Mouse (Mus musculus): ENCODE measurements at regions not wholly inside any gene's neighbourhood (a gene's known extent, or its start where the extent isn't known, plus 50 kb on each side); places are given as distances from the start of the nearest gene placed in this dataset.

DNA sequence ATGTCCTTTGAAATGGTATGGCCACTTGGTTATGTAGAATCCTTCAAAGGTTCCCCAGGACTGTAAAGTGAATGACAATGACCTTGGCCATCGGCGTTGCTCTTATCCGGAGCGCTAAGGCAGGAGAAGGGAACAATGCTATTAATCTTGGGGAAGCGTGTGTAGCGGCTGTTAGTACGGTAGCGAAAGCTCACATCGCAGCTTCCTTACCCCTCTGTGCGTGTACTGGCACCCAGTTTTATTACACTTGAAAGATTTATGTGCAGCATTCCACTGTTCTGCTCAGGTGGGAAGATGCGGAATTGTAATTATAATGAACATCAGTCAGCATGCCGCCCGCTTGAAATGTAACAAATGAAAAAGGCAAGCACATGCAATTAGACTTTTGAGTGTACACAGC, 406.2 kb downstream of the Rapgef2 start:
- no peaks in the 10 kb centered on the region for H3K4me1 ChIP-seq (ENCODE audit: control insufficient read depth, insufficient read depth, low read length)
- no peak for TF ChIP-seq CTCF (IDR thresholded peaks at IDR 0.05; ENCODE audit: extremely low read depth, insufficient read depth, low read length)
- no peak for TF ChIP-seq POLR2A (IDR thresholded peaks at IDR 0.05; ENCODE audit: extremely low read depth, insufficient read depth, low read length)
- no peak overlapping the region for H3K4me3 ChIP-seq (ENCODE audit: insufficient read depth, low read length)
- H3K27ac ChIP-seq (ENCODE audit: insufficient read depth, low read length), result no peak overlapping the region

DNA sequence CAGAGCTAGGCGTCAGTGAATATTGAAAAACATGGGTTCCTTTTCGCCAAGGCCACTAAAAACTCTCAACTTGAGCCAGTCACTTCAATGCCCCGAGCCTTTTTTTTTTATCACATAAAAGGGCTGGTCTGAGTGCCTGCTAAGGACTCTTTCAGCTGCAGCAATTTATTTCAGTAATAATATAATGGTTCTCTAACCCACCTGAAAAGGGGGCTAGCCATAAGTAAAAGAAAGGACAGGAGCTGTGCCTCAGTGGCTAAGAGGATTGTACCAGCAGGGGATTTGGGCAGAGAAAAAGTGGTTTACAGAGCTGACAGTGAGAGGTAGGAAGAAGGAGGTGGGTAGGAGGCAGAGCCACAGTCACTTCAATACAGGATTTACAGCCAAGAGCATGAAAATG, 409.0 kb downstream of the Rapgef2 start:
- H3K27ac ChIP-seq (ENCODE audit: insufficient read depth, low read length), result no peak overlapping the region
- TF ChIP-seq CTCF (IDR thresholded peaks at IDR 0.05; ENCODE audit: extremely low read depth, insufficient read depth, low read length) (no peak), POLR2A (IDR thresholded peaks at IDR 0.05; ENCODE audit: extremely low read depth, insufficient read depth, low read length) (no peak)
- no peaks in the 10 kb centered on the region for H3K4me1 ChIP-seq (ENCODE audit: control insufficient read depth, insufficient read depth, low read length)
- H3K4me3 ChIP-seq (ENCODE audit: insufficient read depth, low read length), result no peak overlapping the region

DNA sequence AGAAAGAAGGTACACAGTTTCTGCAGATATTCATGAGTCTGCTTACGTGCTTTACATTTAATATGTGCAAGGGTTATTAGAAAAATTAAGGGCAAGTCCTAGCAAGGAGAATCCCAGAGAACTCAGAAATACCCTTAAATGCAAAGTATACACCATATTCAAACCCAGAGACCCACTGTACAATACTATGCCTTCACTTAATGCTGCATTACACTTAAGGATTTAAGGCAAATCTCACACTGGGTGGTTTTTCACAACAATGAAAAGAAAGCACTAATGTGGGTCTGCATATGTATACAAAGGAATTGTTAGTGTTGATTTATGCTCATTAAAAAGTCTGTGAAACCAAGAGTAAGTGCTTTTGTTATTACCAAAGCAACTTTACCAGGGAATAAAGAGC, 419.4 kb downstream of the Rapgef2 start:
- TF ChIP-seq POLR2A (IDR thresholded peaks at IDR 0.05; ENCODE audit: extremely low read depth, insufficient read depth, low read length), result no peak
- no peak for TF ChIP-seq CTCF (IDR thresholded peaks at IDR 0.05; ENCODE audit: extremely low read depth, insufficient read depth, low read length)
- H3K27ac ChIP-seq (ENCODE audit: insufficient read depth, low read length), result no peak overlapping the region
- H3K4me3 ChIP-seq (ENCODE audit: insufficient read depth, low read length), result no peak overlapping the region
- no peaks in the 10 kb centered on the region for H3K4me1 ChIP-seq (ENCODE audit: control insufficient read depth, insufficient read depth, low read length)

DNA sequence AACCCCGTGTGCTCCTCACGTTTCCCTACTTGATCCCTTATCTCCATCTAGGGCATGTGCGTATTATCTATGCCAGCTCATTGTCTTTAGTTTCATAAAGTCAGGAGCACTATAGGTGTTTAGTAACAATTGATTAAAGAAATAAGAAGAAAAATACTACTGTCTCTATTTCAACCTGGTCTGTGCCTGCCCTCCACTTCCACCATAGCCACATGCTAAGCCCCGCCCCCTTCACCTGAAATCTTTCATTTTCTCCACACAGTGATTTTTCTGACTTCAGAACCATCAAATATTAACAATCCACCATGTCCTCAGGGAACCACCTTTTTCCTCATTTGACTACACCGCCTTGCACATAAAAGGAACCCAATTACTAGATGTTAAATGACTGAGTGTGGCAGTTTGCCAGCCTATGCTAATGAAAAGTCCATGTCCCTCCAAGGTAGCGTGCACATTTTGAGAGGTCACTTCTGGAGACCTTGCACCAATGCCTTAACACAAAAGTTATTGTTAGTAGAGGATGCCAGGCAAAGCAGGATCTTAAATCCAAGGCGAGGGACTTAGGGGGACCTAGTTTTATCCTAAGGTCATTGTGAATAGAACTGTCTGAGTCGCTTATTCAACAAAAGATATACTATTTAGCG, 420.1 kb downstream of the Rapgef2 start:
- Histone ChIP-seq H3K27ac (ENCODE audit: insufficient read depth, low read length) (no peak overlapping the region), H3K4me1 (ENCODE audit: control insufficient read depth, insufficient read depth, low read length) (no peaks in the 10 kb centered on the region), H3K4me3 (ENCODE audit: insufficient read depth, low read length) (no peak overlapping the region)
- TF ChIP-seq POLR2A (IDR thresholded peaks at IDR 0.05; ENCODE audit: extremely low read depth, insufficient read depth, low read length) (no peak), CTCF (IDR thresholded peaks at IDR 0.05; ENCODE audit: extremely low read depth, insufficient read depth, low read length) (no peak)

DNA sequence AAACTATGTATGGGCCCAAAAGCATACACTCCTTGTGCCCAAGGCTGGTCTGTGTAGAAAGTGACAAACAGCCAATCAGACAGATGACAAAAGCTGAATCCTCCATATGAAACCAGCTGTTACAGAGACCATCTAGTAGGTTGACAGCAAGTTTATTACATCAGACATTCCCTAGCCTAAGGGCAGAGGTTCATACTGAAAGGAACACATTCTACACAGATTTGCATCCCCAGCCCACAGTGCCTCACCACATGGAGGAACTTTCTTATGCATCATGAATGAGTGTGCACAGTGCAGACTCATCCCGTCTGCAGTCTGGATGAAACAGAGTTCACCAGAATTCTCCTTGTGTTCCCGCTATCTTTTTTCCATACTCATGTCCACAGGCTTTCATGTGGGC, 423.3 kb downstream of the Rapgef2 start:
- H3K4me1 ChIP-seq (ENCODE audit: control insufficient read depth, insufficient read depth, low read length), result no peaks in the 10 kb centered on the region
- H3K27ac ChIP-seq (ENCODE audit: insufficient read depth, low read length), result no peak overlapping the region
- no peak for TF ChIP-seq POLR2A (IDR thresholded peaks at IDR 0.05; ENCODE audit: extremely low read depth, insufficient read depth, low read length)
- TF ChIP-seq CTCF (IDR thresholded peaks at IDR 0.05; ENCODE audit: extremely low read depth, insufficient read depth, low read length), result no peak
- no peak overlapping the region for H3K4me3 ChIP-seq (ENCODE audit: insufficient read depth, low read length)

DNA sequence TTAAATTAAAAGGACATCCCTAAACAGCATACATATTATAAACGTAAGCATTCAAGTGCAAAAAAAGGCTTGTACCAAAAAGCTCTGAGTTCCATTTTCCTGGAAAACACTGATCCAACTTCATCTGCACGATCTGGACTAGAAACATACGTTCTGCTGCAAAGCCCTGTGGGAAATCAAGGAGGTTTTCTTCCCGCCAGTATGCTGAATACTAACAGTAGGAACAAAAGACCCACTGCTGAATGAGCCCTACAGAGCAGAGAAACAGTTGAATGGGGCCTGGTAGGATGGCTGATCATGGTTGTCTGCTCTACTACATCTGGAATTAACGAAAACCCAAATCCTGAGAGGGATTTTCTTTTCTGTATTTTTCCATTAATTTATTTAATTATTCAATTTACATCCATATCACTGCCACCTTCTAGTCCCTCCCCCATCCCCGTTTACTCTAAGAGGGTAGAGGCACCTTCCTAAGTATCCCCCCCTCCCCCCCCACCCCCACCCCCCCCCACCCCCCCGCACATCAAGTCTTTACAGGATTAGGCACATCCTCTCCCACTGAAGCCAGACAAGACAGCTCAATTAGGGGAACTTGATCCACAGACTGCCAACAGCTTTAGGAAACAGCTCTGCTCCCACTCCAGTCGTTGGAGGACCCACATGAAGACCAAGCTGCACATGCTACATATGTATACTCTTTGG, 439.5 kb downstream of the Rapgef2 start:
- no peak for TF ChIP-seq POLR2A (IDR thresholded peaks at IDR 0.05; ENCODE audit: extremely low read depth, insufficient read depth, low read length)
- TF ChIP-seq CTCF (IDR thresholded peaks at IDR 0.05; ENCODE audit: extremely low read depth, insufficient read depth, low read length), result no peak
- H3K4me3 ChIP-seq (ENCODE audit: insufficient read depth, low read length), result no peak overlapping the region
- no peak overlapping the region for H3K27ac ChIP-seq (ENCODE audit: insufficient read depth, low read length)
- no peaks in the 10 kb centered on the region for H3K4me1 ChIP-seq (ENCODE audit: control insufficient read depth, insufficient read depth, low read length)

DNA sequence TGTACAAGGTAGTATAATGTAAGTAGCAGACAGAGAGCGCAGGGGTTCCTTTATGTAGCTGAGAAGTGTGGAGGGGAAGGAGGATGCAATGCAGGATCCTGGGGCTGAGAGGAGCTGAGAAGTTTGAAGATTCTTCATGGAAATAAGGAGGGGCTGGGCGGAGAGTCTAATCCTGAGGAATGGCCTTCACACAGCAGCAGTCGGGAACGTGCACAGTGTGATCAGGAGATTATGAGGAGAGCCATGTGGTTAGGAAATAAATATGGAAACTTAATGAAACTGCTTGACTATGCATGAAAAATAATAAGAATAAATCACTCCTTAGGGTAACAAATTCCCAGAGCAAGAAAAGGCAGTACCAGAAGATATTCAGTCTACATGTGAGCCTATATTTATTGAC, 445.1 kb downstream of the Rapgef2 start:
- Histone ChIP-seq H3K4me3 (ENCODE audit: insufficient read depth, low read length) (no peak overlapping the region), H3K4me1 (ENCODE audit: control insufficient read depth, insufficient read depth, low read length) (no peaks in the 10 kb centered on the region)
- TF ChIP-seq CTCF (IDR thresholded peaks at IDR 0.05; ENCODE audit: extremely low read depth, insufficient read depth, low read length), result no peak

DNA sequence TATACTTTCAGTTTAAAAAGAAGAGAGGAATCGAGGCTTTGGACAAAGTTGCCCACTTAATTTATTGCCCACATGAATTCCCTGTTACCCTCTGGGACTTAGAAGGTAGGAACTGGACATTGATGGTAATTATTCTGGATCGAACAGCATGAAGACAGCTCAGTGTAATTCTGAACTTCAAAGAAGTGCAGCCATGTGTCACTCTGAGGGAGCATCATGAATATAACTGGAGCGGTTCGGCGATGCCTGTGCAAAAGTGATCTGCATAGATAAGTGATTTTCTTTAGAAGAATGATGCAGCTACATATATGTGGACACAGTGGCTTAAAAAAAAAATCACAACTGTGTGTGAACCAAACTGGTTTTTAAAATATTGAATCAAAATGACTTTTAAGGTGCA, 449.5 kb downstream of the Rapgef2 start:
- no peak overlapping the region for H3K4me3 ChIP-seq (ENCODE audit: insufficient read depth, low read length)
- H3K4me1 ChIP-seq (ENCODE audit: control insufficient read depth, insufficient read depth, low read length), result no peaks in the 10 kb centered on the region
- H3K27ac ChIP-seq (ENCODE audit: insufficient read depth, low read length), result no peak overlapping the region
- TF ChIP-seq POLR2A (IDR thresholded peaks at IDR 0.05; ENCODE audit: extremely low read depth, insufficient read depth, low read length), result no peak
- TF ChIP-seq CTCF (IDR thresholded peaks at IDR 0.05; ENCODE audit: extremely low read depth, insufficient read depth, low read length), result no peak

More for the DNA sequence above, 445.1 kb downstream of the Rapgef2 start:
- no peak overlapping the region for H3K27ac ChIP-seq (ENCODE audit: insufficient read depth, low read length)

DNA sequence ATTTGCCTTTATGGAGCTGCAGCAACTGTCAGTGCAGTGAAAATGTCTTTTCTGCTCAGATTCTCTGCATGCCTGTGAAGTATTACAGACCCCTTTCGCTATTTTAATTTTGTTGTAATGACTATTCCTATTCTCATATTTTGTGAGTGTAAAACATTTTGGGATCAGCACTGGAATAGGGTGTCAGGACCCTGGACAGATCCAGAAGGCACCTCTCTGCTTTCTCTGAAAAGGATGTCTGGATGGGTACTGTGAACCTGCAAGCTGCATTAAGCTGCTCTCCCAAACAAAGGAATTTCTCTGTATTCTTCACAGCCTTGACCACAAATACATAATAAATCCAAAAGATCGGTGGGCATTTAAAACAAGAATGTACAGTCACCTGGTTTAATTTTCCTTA, 460.8 kb downstream of the Rapgef2 start:
- Histone ChIP-seq H3K4me3 (ENCODE audit: insufficient read depth, low read length) (no peak overlapping the region), H3K4me1 (ENCODE audit: control insufficient read depth, insufficient read depth, low read length) (no peaks in the 10 kb centered on the region), H3K27ac (ENCODE audit: insufficient read depth, low read length) (no peak overlapping the region)
- TF ChIP-seq POLR2A (IDR thresholded peaks at IDR 0.05; ENCODE audit: extremely low read depth, insufficient read depth, low read length) (no peak), CTCF (IDR thresholded peaks at IDR 0.05; ENCODE audit: extremely low read depth, insufficient read depth, low read length) (no peak)

DNA sequence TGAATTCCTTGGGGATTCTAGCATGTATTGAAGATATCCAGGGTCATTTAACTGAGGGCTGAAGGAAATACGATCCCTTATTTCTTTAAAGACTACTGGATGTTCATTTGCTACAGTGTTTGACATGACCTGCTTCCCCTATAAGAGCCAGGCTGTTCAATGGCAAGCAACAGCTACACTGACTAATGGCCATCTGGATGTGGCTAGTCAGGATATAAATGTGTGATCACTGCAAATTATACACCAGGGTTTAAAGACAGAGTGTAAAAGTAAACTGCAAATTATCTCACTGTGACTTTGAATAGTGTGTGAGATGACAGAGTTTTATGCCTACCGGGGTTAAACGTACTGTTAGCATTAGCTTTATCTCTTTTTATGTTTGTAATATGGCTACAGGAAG, 473.9 kb downstream of the Rapgef2 start:
- Histone ChIP-seq H3K27ac (ENCODE audit: insufficient read depth, low read length) (no peak overlapping the region), H3K4me3 (ENCODE audit: insufficient read depth, low read length) (no peak overlapping the region), H3K4me1 (ENCODE audit: control insufficient read depth, insufficient read depth, low read length) (no peaks in the 10 kb centered on the region)
- TF ChIP-seq POLR2A (IDR thresholded peaks at IDR 0.05; ENCODE audit: extremely low read depth, insufficient read depth, low read length), result no peak
- no peak for TF ChIP-seq CTCF (IDR thresholded peaks at IDR 0.05; ENCODE audit: extremely low read depth, insufficient read depth, low read length)
